Mouse (Mus musculus) ES-E14 (cell line): ENCODE measurements around the gene Serpina6. TPM values are rescaled to one million over a fixed set of nuclear protein-coding genes. Genes with fewer than 3 reads are reported as not detected.

Experiments used
- DNase-seq: peaks from one replicate; pipeline ENCODE4 v3.0.0-alpha.2; 2013; ENCODE audit warnings: low read depth, low spot score
- H3K27ac ChIP-seq: 2 replicates; pipeline ENCODE4 v1.5.1; 2012; ENCODE audit warnings: low read depth, mild to moderate bottlenecking, low read length, moderate library complexity, mixed read lengths; ENCODE audit not compliant: poor library complexity, insufficient read depth, severe bottlenecking
- H3K36me3 ChIP-seq: 2 replicates; pipeline ENCODE4 v1.6.1; 2012; ENCODE audit warnings: mild to moderate bottlenecking, low read length, moderate library complexity, mixed read lengths; ENCODE audit not compliant: control insufficient read depth, poor library complexity, insufficient read depth, severe bottlenecking
- H3K4me1 ChIP-seq, 2 experiments: fragments of 150-350 bp in 1 of 2; sonication (generic) in 1 of 2; 2 replicates each; pipeline ENCODE4 v1.6.1; 2012; ENCODE audit warnings: low read length in 2 of 2, mild to moderate bottlenecking in 1 of 2, mixed read lengths in 1 of 2; ENCODE audit not compliant: control insufficient read depth in 2 of 2, insufficient read depth in 2 of 2, poor library complexity in 1 of 2
- H3K4me3 ChIP-seq, 2 experiments: fragments of 150-350 bp in 1 of 2; sonication (generic) in 1 of 2; 2 replicates each; pipeline ENCODE4 v1.5.1; 2012; ENCODE audit warnings: low read length in 2 of 2, low read depth in 1 of 2, mild to moderate bottlenecking in 1 of 2, mixed read lengths in 1 of 2; ENCODE audit not compliant: insufficient read depth in 1 of 2, poor library complexity in 1 of 2, severe bottlenecking in 1 of 2
- H3K9ac ChIP-seq: 2 replicates; pipeline ENCODE4 v1.6.1; 2012; ENCODE audit warnings: low read depth, mild to moderate bottlenecking, low read length, mixed read lengths; ENCODE audit not compliant: poor library complexity, insufficient read depth, severe bottlenecking
- H3K9me3 ChIP-seq: fragments of 150-350 bp; sonication (generic); 2 replicates; pipeline ENCODE4 v1.6.1; 2012; ENCODE audit warnings: low read depth, mild to moderate bottlenecking, low read length; ENCODE audit not compliant: control insufficient read depth, insufficient read depth
- CHD2 ChIP-seq: IDR thresholded peaks from 2 replicates; pipeline ENCODE4 v1.6.1; 2014; ENCODE audit warnings: mild to moderate bottlenecking, low read depth, low read length, inconsistent platforms
- HCFC1 ChIP-seq: IDR thresholded peaks from 2 replicates; pipeline ENCODE4 v1.6.1; 2012; ENCODE audit warnings: low read length, inconsistent platforms, borderline replicate concordance; ENCODE audit not compliant: insufficient read depth
- MAFK ChIP-seq: IDR thresholded peaks from 2 replicates; pipeline ENCODE4 v1.6.1; 2014; ENCODE audit warnings: mild to moderate bottlenecking, low read depth, low read length, inconsistent platforms; ENCODE audit not compliant: insufficient read depth
- ZC3H11A ChIP-seq: IDR thresholded peaks from 2 replicates; pipeline ENCODE4 v1.6.1; 2012; ENCODE audit warnings: low read depth, mild to moderate bottlenecking, inconsistent platforms, low read length, borderline replicate concordance
- ZNF384 ChIP-seq: IDR thresholded peaks from 2 replicates; pipeline ENCODE4 v1.6.1; 2012; ENCODE audit warnings: low read depth, low read length, inconsistent platforms
- in situ Hi-C, 2 experiments: fragments of 600-800 bp; cut with MboI; formaldehyde crosslinking; loops; one replicate each; pipeline ENCODE4 v1.15.1; 2025; ENCODE audit warnings: low sequenced_read_pairs in 2 of 2, inconsistent platforms in 1 of 2; ENCODE audit not compliant: unreplicated experiment in 2 of 2
- total RNA-seq: library from RNA; depleted of rRNA; stranded (reverse); fragments of 300-350 nt; gene quantifications from 2 replicates; pipeline ENCODE4 v1.2.3, GENCODE M21; 2012; rRNA removed

Serpina6 gene
- not detected in 2 replicates for total RNA-seq

GRCm38 (mm10) chr12:103656848-103657626, at the start of gene Serpina6:
Serpina6 (minus strand) TSS chr12:103657212.
- Histone ChIP-seq H3K27ac (no peak within 1 kb of the TSS), H3K9ac (no peak within 1 kb of the TSS), H3K9me3 (no peaks in the 10 kb centered on the region), H3K36me3 (no peaks in the 10 kb centered on the region), H3K4me3 (no peak within 1 kb of the TSS), H3K4me1 (no peaks in the 10 kb centered on the region)
- DNase-seq: no peak
- in situ Hi-C loops: no loop called here
- TF ChIP-seq ZC3H11A: no peak

GRCm38 (mm10) chr12:103706113-103706512, 49.1 kb upstream of the Serpina6 start:
- Histone ChIP-seq H3K36me3 (no peaks in the 10 kb centered on the region), H3K27ac (no peak overlapping the region), H3K9ac (no peak overlapping the region), H3K4me3 (no peak overlapping the region), H3K4me1 (no peaks in the 10 kb centered on the region), H3K9me3 (no peaks in the 10 kb centered on the region)
- no peak for DNase-seq
- in situ Hi-C loops: no loop called here
- TF ChIP-seq ZNF384 (no peak), MAFK (no peak)

GRCm38 (mm10) chr12:103705547-103705946, 48.5 kb upstream of the Serpina6 start:
- no peak for TF ChIP-seq HCFC1
- TF ChIP-seq ZC3H11A: no peak
- Histone ChIP-seq H3K9me3 (no peaks in the 10 kb centered on the region), H3K4me3 (no peak overlapping the region), H3K27ac (no peak overlapping the region), H3K36me3 (no peaks in the 10 kb centered on the region), H3K9ac (no peak overlapping the region), H3K4me1 (no peaks in the 10 kb centered on the region)
- in situ Hi-C loops: no loop called here
- DNase-seq: no peak

- Histone ChIP-seq H3K9ac (no peak overlapping the region), H3K36me3 (no peaks in the 10 kb centered on the region), H3K27ac (no peak overlapping the region), H3K4me1 (no peaks in the 10 kb centered on the region), H3K9me3 (no peaks in the 10 kb centered on the region), H3K4me3 (no peak overlapping the region)
- TF ChIP-seq CHD2 (no peak), ZC3H11A (no peak), HCFC1 (no peak), MAFK (no peak), ZNF384 (no peak)
- DNase-seq: no peak
- in situ Hi-C loops: no loop called here
Observed at GRCm38 (mm10) chr12:103700144-103700750, 43.2 kb upstream of the Serpina6 start.

- Histone ChIP-seq H3K9me3 (no peaks in the 10 kb centered on the region), H3K36me3 (no peaks in the 10 kb centered on the region), H3K4me1 (no peaks in the 10 kb centered on the region), H3K4me3 (no peak within 1 kb of the TSS), H3K9ac (no peak within 1 kb of the TSS), H3K27ac (no peak within 1 kb of the TSS)
- TF ChIP-seq ZC3H11A (no peak), MAFK (no peak), HCFC1 (no peak), CHD2 (no peak), ZNF384 (no peak)
- in situ Hi-C loops: no loop called here
- no peak for DNase-seq
Observed at GRCm38 (mm10) chr12:103695429-103695828, 38.4 kb upstream of the Serpina6 start, which contains the start of gene Serpina1f. Serpina1f (minus strand) TSS chr12:103695529.
